Mouse (Mus musculus) inflammation-experienced regulatory T-cells, adult 6 months (primary cell): ENCODE measurements around the gene Gpr153. TPM values are rescaled to one million over a fixed set of nuclear protein-coding genes. Genes with fewer than 3 reads are reported as not detected.

Source experiments
- ATAC-seq: one replicate; pipeline ENCODE4 v1.8.0; 2017
- polyA plus RNA-seq, 3 experiments: library from polyadenylated mRNA; unstranded; fragments of 100-300 nt; shearing (Covaris generic); gene quantifications; one replicate each; pipeline ENCODE4 v1.2.1; 2017

Gpr153 gene
- polyA plus RNA-seq, 3 experiments from 2014 or later, result 0.15 TPM; not detected in 2

- no peak for ATAC-seq
These were observed 13.5 kb downstream of the Gpr153 start for GRCm38 (mm10) chr4:152287317-152288120.

GRCm38 (mm10) chr4:152288398-152288945, 14.4 kb downstream of the Gpr153 start:
- ATAC-seq, result no peak

DNA sequence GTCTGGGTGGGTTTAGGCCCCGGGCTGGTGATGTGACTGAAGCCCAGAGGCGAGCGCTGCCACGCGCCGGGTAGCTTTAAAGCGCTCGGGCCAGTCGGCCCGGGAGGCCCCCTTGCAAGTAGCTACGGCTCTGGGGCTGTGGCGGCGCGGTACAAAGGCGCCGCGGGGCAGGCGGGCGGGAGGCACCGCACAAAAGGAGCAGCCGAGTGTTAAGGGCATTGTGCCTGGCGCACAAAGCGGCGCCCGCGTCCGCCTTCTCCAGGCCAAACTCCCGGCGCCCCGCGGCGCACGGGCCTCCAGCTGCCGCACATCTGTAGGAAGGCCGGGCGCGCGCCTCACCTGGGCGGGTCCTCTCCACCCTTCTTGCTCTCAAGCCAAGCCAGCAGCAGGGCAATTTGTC, 16.4 kb downstream of the Gpr153 start:
- no peak for ATAC-seq

DNA sequence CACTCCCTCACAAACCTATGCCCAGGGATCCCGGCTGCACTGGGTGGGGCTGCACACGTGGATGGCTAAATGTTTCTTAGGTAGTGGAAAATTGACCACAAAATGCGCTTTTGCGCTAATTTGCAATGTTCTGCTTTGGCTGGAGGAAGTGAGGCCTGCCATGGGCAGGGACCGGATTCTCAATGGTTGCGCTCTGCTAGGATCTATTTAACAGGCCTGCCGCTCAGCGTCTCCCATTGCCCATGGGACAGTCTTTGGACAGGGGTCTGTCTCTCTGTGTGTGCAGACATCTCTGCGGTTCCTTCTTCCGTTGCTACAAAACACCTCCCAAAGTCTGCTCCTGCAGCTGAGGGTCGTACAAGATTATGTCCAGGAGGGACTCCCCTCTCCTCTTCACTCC, 17.0 kb downstream of the Gpr153 start:
- no peak for ATAC-seq

DNA sequence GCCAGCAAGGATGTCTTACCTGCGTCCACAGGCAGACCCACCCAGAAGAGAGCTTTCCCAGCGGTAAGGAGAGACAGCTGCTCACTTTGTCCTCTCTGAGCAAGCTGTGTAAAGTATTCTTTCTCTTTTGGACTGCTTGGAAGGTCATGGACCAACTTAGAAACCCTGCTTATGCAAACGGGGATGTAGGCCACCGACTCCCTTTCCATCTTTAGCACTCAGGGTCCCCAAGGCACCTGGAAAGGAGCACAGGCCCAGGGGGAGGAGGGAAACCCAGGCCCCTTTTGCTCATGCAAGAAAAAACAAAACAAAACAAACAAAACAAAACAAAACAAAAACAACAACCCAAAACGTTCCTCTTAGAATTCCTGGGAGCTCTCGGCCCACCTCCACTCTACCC, 17.5 kb downstream of the Gpr153 start, which contains the start of gene Hes3:
Hes3 (minus strand) TSS at position 101 of the 400 bp plus-strand sequence.
- ATAC-seq, result no peak

DNA sequence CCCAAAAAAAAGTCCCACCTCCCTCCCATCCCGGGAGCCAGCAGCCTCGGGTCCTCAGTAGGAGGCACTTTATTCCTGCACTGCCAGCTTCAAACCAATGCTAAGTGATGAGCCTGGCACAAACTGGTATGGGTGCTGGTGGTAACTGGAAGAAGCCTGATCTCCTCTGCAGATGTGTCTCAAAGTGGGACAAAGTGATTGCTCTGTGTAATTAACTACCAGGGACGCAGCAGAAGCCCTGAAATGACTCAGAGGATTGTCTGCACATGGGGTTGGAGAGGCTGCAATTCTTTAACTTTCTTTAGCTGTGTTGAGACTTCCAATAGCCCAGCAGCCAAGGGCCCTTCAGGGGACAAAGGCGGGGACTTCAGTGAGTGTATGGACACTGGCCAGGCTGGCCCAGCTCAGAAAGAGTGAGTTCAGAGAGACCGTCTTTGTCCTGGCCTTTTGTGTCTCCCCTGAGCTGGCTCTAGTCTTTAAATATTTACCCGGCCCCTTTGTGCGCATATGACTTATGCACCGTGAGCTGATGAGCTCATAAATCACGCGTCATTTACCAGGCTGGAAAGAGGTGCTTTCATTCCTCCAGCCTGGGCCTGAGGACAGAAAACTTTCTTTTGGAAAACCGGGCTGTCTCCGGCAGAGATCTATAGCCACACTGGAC, 18.2 kb downstream of the Gpr153 start:
- no peak for ATAC-seq

DNA sequence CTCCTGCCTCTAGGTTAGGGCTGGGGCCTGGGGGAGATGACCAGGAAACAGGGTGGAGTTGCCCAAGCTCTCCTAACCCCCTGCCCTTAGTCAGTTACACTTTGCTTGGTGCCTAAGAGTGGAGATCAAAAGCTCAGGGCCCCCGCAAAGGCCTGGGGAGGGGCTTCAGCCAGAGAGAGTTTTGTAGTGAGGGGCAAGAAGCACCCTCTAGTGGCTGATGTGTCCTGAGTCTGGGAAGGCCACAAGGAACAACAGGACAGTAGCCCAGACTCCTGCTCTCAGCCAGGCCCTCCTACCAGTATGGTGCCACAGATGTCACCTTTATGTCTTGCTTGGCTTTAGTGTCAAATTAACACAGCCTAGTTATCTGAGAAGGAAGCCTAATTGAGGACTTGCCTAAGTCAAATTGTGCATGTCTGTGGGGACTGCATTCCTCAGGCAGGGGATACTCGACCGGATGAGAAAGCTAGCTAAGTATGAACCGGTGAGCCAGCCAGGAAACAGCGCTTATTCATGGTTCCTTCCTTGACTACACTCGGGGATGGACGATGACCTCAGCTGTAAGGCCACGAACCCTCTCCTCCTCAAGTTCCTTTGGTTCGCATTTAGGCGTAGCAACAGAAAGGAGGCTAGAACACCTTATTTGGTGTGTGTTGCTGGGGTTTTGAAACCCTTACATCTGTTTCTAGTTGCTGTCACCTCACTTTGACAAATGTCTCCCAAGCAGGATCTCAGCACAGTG, 20.3 kb downstream of the Gpr153 start:
- ATAC-seq, result no peak

GRCm38 (mm10) chr4:152295916-152296315, 21.9 kb downstream of the Gpr153 start:
- peak; percentile 17 for ATAC-seq

DNA sequence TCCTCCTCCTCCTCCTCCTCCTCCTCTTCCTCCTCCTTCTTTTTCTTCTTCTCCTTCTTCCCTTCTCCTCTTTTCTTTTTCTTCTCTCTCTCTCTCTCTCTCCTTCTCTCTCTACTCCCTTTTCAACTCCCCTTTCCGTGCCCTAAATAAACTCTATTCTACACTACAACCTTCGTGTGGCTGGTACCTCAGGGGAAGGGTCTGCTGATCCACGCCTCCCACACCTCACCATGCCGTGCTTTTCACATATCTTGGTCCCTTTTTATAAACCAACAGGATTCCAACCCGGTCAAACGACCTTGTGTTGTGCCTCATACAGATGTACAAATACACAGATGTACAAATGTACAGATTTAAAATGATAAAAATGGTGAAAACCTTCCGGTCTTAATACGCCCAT, 22.3 kb downstream of the Gpr153 start:
- ATAC-seq, result peak; percentile 1

GRCm38 (mm10) chr4:152296874-152297861, 23.1 kb downstream of the Gpr153 start, which contains the start of gene Icmt:
Icmt (plus strand) TSS chr4:152297227.
- ATAC-seq, result peak; percentile 89

DNA sequence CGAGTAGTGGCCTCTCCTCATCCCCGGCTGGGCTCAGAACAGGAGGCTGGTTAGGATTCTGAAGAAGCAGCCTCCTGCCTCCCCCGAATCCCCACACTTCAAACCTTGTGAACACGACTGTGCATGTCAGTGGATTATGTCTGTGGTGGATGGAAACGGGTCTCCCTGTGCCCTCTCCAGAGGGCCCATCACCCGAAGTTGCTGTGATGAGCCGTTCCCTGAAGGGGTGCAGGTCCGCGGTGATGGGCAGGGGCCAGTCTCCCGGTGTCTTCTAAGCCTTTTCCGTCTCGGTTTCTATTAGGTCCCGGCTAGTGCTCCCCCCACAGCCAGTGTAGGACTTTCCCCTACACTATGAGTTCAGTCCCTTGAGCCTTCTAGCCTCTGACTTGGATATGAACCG, 24.8 kb downstream of the Gpr153 start:
- ATAC-seq, result no peak

GRCm38 (mm10) chr4:152300375-152300774, 26.3 kb downstream of the Gpr153 start:
- no peak for ATAC-seq

GRCm38 (mm10) chr4:152302012-152302411, 28.0 kb downstream of the Gpr153 start:
- no peak for ATAC-seq

DNA sequence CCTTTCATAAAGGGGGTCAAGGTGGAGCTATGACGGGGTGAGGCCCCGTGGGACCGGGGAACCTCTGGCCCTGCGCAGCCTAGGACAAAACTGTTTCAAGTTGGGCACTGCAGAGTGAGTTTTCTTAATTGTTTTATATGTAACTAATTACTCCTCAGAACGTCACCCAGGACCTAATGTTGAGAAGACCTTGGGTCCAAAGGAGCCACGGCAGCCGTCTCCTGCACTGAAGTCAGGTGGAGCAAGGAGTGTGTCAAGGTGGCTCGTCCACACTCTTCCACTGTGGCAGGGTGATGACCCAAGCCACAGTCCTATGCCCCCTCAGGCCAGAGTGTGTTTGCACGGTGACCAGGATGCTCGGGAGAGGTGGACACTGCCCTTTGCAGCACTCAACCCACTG, 29.1 kb downstream of the Gpr153 start:
- no peak for ATAC-seq

DNA sequence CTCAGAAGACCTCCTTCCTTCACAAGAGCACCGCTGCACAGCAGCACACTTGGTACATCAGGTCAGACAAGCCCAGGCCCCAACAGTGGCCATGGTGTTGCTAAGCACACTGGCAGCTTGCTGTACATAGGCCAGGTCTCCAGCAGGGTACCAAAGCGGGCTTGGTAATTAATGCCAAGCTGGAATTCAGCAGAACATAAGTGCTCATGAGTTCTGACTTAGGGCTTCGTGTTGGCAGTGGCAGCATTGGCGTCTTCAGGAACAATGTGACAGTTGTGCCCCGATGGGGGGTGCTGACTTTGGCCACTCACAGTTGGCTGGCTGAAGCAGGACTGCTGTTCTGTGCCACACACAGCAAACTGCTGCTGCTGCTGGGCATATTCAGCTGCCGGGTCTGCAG, 30.7 kb downstream of the Gpr153 start:
- no peak for ATAC-seq

DNA sequence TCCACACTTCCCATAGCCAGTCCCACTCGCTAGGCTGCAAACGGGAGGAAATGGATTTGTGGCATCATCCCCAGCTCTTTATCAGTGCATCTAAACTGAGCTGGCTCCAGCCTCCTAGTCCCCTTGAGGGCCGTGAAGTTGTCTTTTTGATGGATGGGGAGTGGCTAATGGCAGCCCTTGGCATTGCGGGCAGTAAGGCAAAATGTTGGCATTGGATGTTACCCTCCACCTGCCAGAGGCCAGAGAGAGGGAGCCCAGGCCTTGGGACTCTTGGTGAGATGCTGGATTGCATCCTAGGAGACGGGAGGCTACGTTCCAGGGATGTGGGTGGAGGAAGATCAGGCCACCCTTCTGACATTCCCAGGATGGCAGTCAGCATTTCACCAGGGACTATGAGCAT, 32.0 kb downstream of the Gpr153 start:
- no peak for ATAC-seq

GRCm38 (mm10) chr4:152307542-152307941, 33.5 kb downstream of the Gpr153 start:
- no peak for ATAC-seq

GRCm38 (mm10) chr4:152312186-152312585, 38.2 kb downstream of the Gpr153 start:
- ATAC-seq, result no peak

DNA sequence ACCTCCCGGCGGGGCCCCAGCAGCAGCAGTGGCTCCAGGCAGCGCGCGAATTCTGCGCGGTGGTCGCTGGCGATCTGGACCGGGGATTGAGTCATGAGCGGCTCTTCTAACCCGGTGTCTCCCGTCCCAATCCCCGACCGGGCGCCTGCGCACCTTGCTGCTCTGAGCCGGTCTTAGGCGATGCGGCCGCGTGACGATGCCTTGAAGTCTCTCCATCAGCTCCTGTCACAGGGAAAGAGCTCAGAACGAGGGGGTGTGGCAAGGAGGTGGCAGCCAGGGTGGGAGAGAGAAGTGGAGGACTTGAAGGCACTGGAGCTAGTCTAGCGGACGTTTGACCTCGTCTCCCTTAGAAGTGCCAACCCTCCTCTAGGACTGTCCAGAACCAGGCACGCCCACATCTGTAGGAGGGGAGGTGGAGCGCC, 39.2 kb downstream of the Gpr153 start:
- peak; percentile 40 for ATAC-seq

- ATAC-seq, result no peak
These were observed 39.9 kb downstream of the Gpr153 start for GRCm38 (mm10) chr4:152313934-152314333.

DNA sequence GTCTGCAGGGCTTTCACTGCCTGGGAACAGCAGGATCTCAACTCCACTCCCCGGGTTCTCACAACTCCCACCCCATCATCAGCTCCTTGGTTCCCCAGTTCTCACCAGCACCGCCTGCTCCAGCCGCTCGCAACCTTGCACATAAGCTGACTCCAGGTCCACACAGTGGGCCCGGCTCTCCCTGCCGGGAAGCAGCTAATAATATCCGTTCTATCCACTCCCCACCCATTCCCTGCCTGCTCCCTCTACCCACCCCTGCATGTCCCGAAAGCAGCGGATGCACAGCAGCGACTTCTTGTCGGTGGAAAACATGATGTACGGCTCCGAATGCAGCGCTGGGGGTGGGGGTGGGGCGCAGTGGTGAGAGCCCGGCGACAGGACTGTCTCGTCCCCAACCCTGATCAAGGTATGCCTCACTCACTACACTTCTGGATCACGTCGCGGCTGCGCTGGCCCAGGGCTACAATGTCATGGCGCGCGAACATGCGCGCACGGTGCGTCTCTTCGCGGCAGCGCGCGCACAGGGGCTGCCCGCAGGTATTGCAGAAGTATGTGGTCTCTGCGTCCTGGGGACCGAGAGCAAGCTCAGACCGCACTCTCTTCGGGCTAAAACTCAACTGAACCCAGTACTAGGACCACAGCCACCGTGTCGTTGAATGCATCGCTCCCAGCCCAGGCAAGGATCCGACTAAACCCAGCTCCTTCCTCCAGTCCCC, 41.6 kb downstream of the Gpr153 start:
- no peak for ATAC-seq
